Mouse (Mus musculus) heart, adult 2 months (tissue): Measurements from ENCODE around the gene Ces1g. TPM values are rescaled to one million over a fixed set of nuclear protein-coding genes. Genes with fewer than 3 reads are reported as not detected.

Experiments
- DNase-seq, 2 experiments: peaks; one replicate each; pipeline ENCODE4 v3.0.0; 2021
- H3K27ac ChIP-seq: fragments of 200-600 bp; 2 replicates; pipeline ENCODE4 v1.8.1; 2022
- H3K27me3 ChIP-seq: fragments of 200-500 bp; 2 replicates; pipeline ENCODE4 v1.6.1; 2012; ENCODE audit warnings: mild to moderate bottlenecking, low read length, inconsistent platforms, mixed read lengths; ENCODE audit not compliant: control insufficient read depth, insufficient read depth
- H3K36me3 ChIP-seq: fragments of 200-500 bp; 2 replicates; pipeline ENCODE4 v1.6.1; 2012; ENCODE audit warnings: low read length, inconsistent platforms; ENCODE audit not compliant: control insufficient read depth, insufficient read depth
- H3K4me1 ChIP-seq: fragments of 200-500 bp; 2 replicates; pipeline ENCODE4 v1.6.1; 2011; ENCODE audit warnings: low read length; ENCODE audit not compliant: control insufficient read depth, insufficient read depth
- H3K4me3 ChIP-seq: fragments of 200-600 bp; 2 replicates; pipeline ENCODE4 v1.8.1; 2022
- H3K79me2 ChIP-seq: fragments of 200-500 bp; replicated peaks from 2 replicates; pipeline ENCODE4 v1.6.1; 2012; ENCODE audit warnings: mild to moderate bottlenecking, inconsistent platforms, low read length, moderate library complexity, mixed read lengths; ENCODE audit not compliant: control insufficient read depth, insufficient read depth
- H3K9ac ChIP-seq: fragments of 200-500 bp; 2 replicates; pipeline ENCODE4 v1.6.1; 2012; ENCODE audit warnings: low read depth, mild to moderate bottlenecking, control low read depth, inconsistent platforms, low read length, mixed read lengths
- CTCF ChIP-seq: fragments of 200-600 bp; IDR thresholded peaks from 2 replicates; pipeline ENCODE4 v1.8.1; 2022; ENCODE audit warnings: antibody characterized with exemption, mild to moderate bottlenecking, moderate library complexity
- EP300 ChIP-seq: fragments of 200-500 bp; IDR thresholded peaks from 2 replicates; pipeline ENCODE4 v1.6.1; 2011; ENCODE audit warnings: low read depth, low read length, control low read depth; ENCODE audit not compliant: insufficient read depth
- POLR2A ChIP-seq: fragments of 200-500 bp; IDR thresholded peaks from 2 replicates; pipeline ENCODE4 v1.6.1; 2011; ENCODE audit warnings: mild to moderate bottlenecking, low read depth, low read length, control low read depth; ENCODE audit not compliant: insufficient read depth
- WGBS: fragments of 180-500 bp; shearing (Covaris S2); methylation state at CpG from one replicate; pipeline ENCODE4 v1.1.7; 2018; 5-methylcytosine and 5-hydroxymethylcytosine counted together
- intact Hi-C: fragments of 180-260 bp; cut with DNase I; formaldehyde crosslinking; loops from one replicate; pipeline ENCODE4 v1.15.1; 2025
- polyA plus RNA-seq: library from polyadenylated mRNA; depleted of rRNA; stranded (reverse); fragments of >200 nt; gene quantifications from 2 replicates; pipeline ENCODE4 v1.2.3, GENCODE M21; 2012
- total RNA-seq, 2 experiments: library from RNA; stranded (reverse); gene quantifications; 2 replicates each; pipeline ENCODE4 v1.2.3; 2021

The Ces1g gene
- total and polyA plus RNA-seq, 3 experiments: not detected

- Histone ChIP-seq H3K79me2 (no peaks in the 10 kb centered on the region), H3K4me3 (no peak overlapping the region), H3K4me1 (peaks cover 1% of the 10 kb centered on the region; the same call in 1 of the 2 replicates), H3K36me3 (no peaks in the 10 kb centered on the region), H3K9ac (no peak overlapping the region), H3K27me3 (no peaks in the 10 kb centered on the region), H3K27ac (no peak overlapping the region)
- intact Hi-C loops: no loop called here
- DNase-seq: no peak
- TF ChIP-seq POLR2A (no peak), EP300 (no peak), CTCF (no peak)
- 89% methylated on average over 2 of the region's 2 CpGs for WGBS
Observed at GRCm38 (mm10) chr8:93331151-93331550, 6.0 kb downstream of the Ces1g start.

DNA sequence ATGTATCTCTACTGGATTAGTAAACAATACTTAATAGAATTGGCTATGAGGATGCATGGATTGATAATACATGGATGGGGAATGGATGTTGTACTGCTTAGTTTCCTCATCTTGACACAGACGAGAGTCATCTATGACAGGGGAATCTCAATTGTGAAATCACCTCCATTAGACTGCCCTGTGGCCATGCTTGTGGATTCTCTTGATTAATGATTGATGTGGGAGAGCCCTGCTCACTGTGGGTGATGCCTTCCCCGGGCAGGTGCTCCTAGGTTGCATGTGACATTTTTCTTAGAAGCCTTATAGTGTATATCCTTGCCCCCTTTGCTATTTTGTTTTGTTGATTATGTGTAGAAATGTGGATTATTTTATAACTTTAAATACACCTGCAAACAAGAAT lies 12.0 kb downstream of the Ces1g start:
- no peak for TF ChIP-seq CTCF
- no peak for TF ChIP-seq EP300
- TF ChIP-seq POLR2A: no peak
- Histone ChIP-seq H3K4me1 (no peaks in the 10 kb centered on the region), H3K4me3 (no peak overlapping the region), H3K36me3 (no peaks in the 10 kb centered on the region), H3K27ac (no peak overlapping the region), H3K9ac (no peak overlapping the region), H3K79me2 (no peaks in the 10 kb centered on the region), H3K27me3 (no peaks in the 10 kb centered on the region)
- DNase-seq: no peak
- intact Hi-C loops: no loop called here
- WGBS: 73% methylated on average over 2 of the region's 2 CpGs

GRCm38 (mm10) chr8:93317031-93317430 lies 20.1 kb downstream of the Ces1g start:
- intact Hi-C loops: no loop called here
- H3K27ac ChIP-seq: no peak overlapping the region
- DNase-seq: no peak
- no peaks in the 10 kb centered on the region for H3K79me2 ChIP-seq
- H3K36me3 ChIP-seq: no peaks in the 10 kb centered on the region
- 73% methylated on average over 2 of the region's 2 CpGs for WGBS
- no peaks in the 10 kb centered on the region for H3K27me3 ChIP-seq
- H3K9ac ChIP-seq: no peak overlapping the region
- no peak for TF ChIP-seq EP300
- TF ChIP-seq POLR2A: no peak
- TF ChIP-seq CTCF: no peak
- no peak overlapping the region for H3K4me3 ChIP-seq
- H3K4me1 ChIP-seq: no peaks in the 10 kb centered on the region

DNA sequence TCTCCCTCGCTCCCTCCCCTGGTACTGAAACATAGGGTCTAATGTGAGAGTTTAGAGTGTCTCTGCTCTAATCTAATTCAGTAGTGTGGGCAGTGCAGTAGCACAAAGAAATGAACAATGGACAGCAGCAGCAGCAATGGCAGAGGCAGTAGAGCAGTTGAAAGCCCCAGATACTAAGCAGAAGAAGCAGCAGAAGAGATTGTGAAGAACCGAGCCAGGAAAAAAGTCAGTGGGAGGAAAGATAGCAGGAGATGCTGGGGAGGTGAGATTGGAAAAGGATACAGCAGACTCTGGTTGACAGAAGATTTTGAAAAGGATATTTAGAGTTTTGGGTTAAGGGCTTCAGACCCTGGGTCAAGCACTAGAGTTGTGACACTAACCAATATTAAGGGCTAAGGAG lies 21.6 kb downstream of the Ces1g start:
- Histone ChIP-seq H3K79me2 (no peaks in the 10 kb centered on the region), H3K27me3 (no peaks in the 10 kb centered on the region), H3K27ac (no peak overlapping the region), H3K9ac (no peak overlapping the region), H3K4me3 (no peak overlapping the region), H3K36me3 (no peaks in the 10 kb centered on the region), H3K4me1 (no peaks in the 10 kb centered on the region)
- DNase-seq: no peak
- TF ChIP-seq POLR2A: no peak
- TF ChIP-seq EP300: no peak
- no peak for TF ChIP-seq CTCF
- intact Hi-C loops: no loop called here
- 54% methylated on average over 2 of the region's 2 CpGs for WGBS

DNA sequence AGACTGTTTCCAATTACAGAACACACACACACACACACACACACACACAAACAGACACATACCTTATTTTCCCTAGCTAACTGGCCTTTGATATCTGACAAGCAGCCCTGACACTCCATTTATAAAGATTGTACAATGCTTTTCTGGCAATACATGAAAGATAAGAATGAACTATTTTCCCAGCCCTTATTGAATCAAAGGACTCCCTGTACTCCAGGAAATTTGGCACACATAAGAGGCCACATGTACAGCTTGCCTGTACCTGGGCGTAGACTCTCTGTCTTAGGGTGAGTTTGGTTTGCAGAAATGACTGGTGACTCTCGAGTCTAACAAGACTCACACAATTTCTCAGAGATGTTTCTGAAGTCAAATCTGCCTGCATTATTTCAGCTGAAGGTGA lies 53.2 kb downstream of the Ces1g start:
- WGBS: 66% methylated on average over 2 of the region's 2 CpGs
- H3K4me1 ChIP-seq: no peaks in the 10 kb centered on the region
- H3K27ac ChIP-seq: no peak overlapping the region
- no peak overlapping the region for H3K4me3 ChIP-seq
- DNase-seq: no peak
- no peaks in the 10 kb centered on the region for H3K27me3 ChIP-seq
- H3K79me2 ChIP-seq: no peaks in the 10 kb centered on the region
- intact Hi-C loops: no loop called here
- no peaks in the 10 kb centered on the region for H3K36me3 ChIP-seq
- no peak for TF ChIP-seq CTCF
- no peak for TF ChIP-seq POLR2A
- TF ChIP-seq EP300: no peak
- H3K9ac ChIP-seq: no peak overlapping the region

- H3K79me2 ChIP-seq: no peaks in the 10 kb centered on the region
- H3K9ac ChIP-seq: no peak overlapping the region
- DNase-seq: no peak
- no peak overlapping the region for H3K27ac ChIP-seq
- no peaks in the 10 kb centered on the region for H3K27me3 ChIP-seq
- intact Hi-C loops: no loop called here
- WGBS: 80% methylated on average over 3 of the region's 3 CpGs
- TF ChIP-seq POLR2A (no peak), EP300 (no peak), CTCF (no peak)
- H3K4me3 ChIP-seq: no peak overlapping the region
- no peaks in the 10 kb centered on the region for H3K4me1 ChIP-seq
- no peaks in the 10 kb centered on the region for H3K36me3 ChIP-seq
Observed at GRCm38 (mm10) chr8:93282349-93282748, 54.8 kb downstream of the Ces1g start.

DNA sequence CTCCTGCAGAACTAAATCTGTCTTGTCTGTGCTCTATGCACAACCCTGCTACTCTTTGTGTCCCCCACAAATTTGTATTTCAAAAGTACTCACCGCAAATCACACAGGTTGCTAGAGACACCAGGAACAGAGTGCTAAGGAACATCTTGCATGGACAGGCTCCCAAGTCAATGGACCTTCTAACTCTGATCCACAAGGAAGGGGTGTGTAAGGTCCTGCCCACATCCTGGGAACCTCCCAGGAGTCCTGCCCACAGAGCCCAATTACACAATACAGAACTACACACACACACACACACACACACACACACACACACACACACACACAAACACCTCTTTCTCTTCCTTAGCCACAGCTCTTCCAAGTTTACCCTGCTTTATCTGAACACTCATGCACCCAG lies 57.6 kb downstream of the Ces1g start, which contains the start of gene Ces1f:
Ces1f (minus strand) TSS at position 192 of the 400 bp plus-strand sequence.
- Histone ChIP-seq H3K4me1 (no peaks in the 10 kb centered on the region), H3K27me3 (no peaks in the 10 kb centered on the region), H3K36me3 (no peaks in the 10 kb centered on the region), H3K79me2 (no peaks in the 10 kb centered on the region), H3K4me3 (no peak within 1 kb of the TSS), H3K9ac (no peak within 1 kb of the TSS), H3K27ac (no peak within 1 kb of the TSS)
- intact Hi-C loops: no loop called here
- DNase-seq: no peak
- TF ChIP-seq EP300 (no peak), CTCF (no peak), POLR2A (no peak)
- WGBS: 93% methylated on average over 1 of the region's 1 CpGs
